Mouse (Mus musculus) E14TG2a.4 (cell line): ENCODE measurements around the gene Bdkrb1.

Experiments
- H3K27me3 ChIP-seq: 2 replicates; pipeline ENCODE4 v1.6.1; 2014; ENCODE audit warnings: low read length, control low read depth; ENCODE audit not compliant: insufficient read depth
- H3K36me3 ChIP-seq: 2 replicates; pipeline ENCODE4 v1.6.1; 2014; ENCODE audit warnings: low read length, control low read depth; ENCODE audit not compliant: insufficient read depth
- H3K4me1 ChIP-seq: replicated peaks from 2 replicates; pipeline ENCODE4 v1.6.1; 2014; ENCODE audit warnings: low read depth, low read length, control low read depth
- H3K4me3 ChIP-seq: replicated peaks from 2 replicates; pipeline ENCODE4 v1.5.1; 2014; ENCODE audit warnings: mild to moderate bottlenecking, low read length
- H3K9me3 ChIP-seq: 2 replicates; pipeline ENCODE4 v1.6.1; 2014; ENCODE audit warnings: low read length, control low read depth
- CTCF ChIP-seq: conservative IDR thresholded peaks from 2 replicates; pipeline ENCODE4 v1.5.1; 2014; ENCODE audit warnings: low read length
- NANOG ChIP-seq: IDR thresholded peaks from 2 replicates; pipeline ENCODE4 v1.6.1; 2014; ENCODE audit warnings: borderline replicate concordance, low read length, mixed read lengths
- POU5F1 ChIP-seq: IDR thresholded peaks from 2 replicates; pipeline ENCODE4 v1.6.1; 2014; ENCODE audit warnings: low read length, borderline replicate concordance

Gene Bdkrb1

GRCm38 (mm10) chr12:105634374-105635067 lies 31.6 kb downstream of the Bdkrb1 start:
- H3K9me3 ChIP-seq: peaks cover 43% of the 10 kb centered on the region
- peaks cover 7% of the 10 kb centered on the region; the same call in 1 of the 2 replicates for H3K4me1 ChIP-seq
- H3K36me3 ChIP-seq: peaks cover 82% of the 10 kb centered on the region
- H3K4me3 ChIP-seq: no peak overlapping the region
- H3K27me3 ChIP-seq: no peaks in the 10 kb centered on the region
- TF ChIP-seq NANOG: no peak

GRCm38 (mm10) chr12:105636551-105636950 lies 33.7 kb downstream of the Bdkrb1 start:
- no peaks in the 10 kb centered on the region for H3K27me3 ChIP-seq
- H3K36me3 ChIP-seq: peaks cover 99% of the 10 kb centered on the region
- peaks cover 7% of the 10 kb centered on the region; the same call in 1 of the 2 replicates for H3K4me1 ChIP-seq
- TF ChIP-seq NANOG: no peak
- TF ChIP-seq CTCF: no peak
- no peak for TF ChIP-seq POU5F1
- H3K9me3 ChIP-seq: peaks cover 32% of the 10 kb centered on the region
- H3K4me3 ChIP-seq: no peak overlapping the region

GRCm38 (mm10) chr12:105637554-105637953 lies 34.7 kb downstream of the Bdkrb1 start:
- TF ChIP-seq CTCF: peak; percentile 66
- no peak for TF ChIP-seq POU5F1
- no peak for TF ChIP-seq NANOG
- peaks cover 7% of the 10 kb centered on the region; the same call in 1 of the 2 replicates for H3K4me1 ChIP-seq
- no peaks in the 10 kb centered on the region for H3K27me3 ChIP-seq
- H3K9me3 ChIP-seq: peaks cover 22% of the 10 kb centered on the region
- no peak overlapping the region for H3K4me3 ChIP-seq
- peaks cover 99% of the 10 kb centered on the region for H3K36me3 ChIP-seq

GRCm38 (mm10) chr12:105642770-105643321 lies 40.0 kb downstream of the Bdkrb1 start:
- H3K27me3 ChIP-seq: no peaks in the 10 kb centered on the region
- H3K9me3 ChIP-seq: no peaks in the 10 kb centered on the region
- H3K36me3 ChIP-seq: peaks cover 99% of the 10 kb centered on the region
- no peaks in the 10 kb centered on the region for H3K4me1 ChIP-seq
- H3K4me3 ChIP-seq: no peak overlapping the region
- TF ChIP-seq POU5F1 (no peak), NANOG (no peak), CTCF (no peak)
